Mouse (Mus musculus) common myeloid progenitor, adult 5-6 weeks (primary cell): Measurements from ENCODE around the gene Plcl2. TPM values are rescaled to one million over a fixed set of nuclear protein-coding genes. Genes with fewer than 3 reads are reported as not detected.

ENCODE experiments used
- ATAC-seq: replicated peaks from 2 replicates; pipeline ENCODE4 v1.8.0; 2016; ENCODE audit warnings: low read depth, mild to moderate bottlenecking, moderate TSS enrichment, inconsistent platforms; ENCODE audit not compliant: poor library complexity, severe bottlenecking
- total RNA-seq: library from RNA; stranded (forward); fragments of 200-1000, 187-1606 nt; gene quantifications from 2 replicates; pipeline ENCODE4 v1.2.3, GENCODE M21; 2017

Gene Plcl2
- total RNA-seq, result 35.1 and 42.6 TPM in 2 replicates

GRCm38 (mm10) chr17:50509251-50510104, at the start of gene Plcl2:
Gene Plcl2 (plus strand): TSS chr17:50509403.
- peak; percentile 10; the same call in 1 of the 2 replicates for ATAC-seq

GRCm38 (mm10) chr17:50460301-50460700, 48.9 kb upstream of the Plcl2 start:
- no peak for ATAC-seq

DNA sequence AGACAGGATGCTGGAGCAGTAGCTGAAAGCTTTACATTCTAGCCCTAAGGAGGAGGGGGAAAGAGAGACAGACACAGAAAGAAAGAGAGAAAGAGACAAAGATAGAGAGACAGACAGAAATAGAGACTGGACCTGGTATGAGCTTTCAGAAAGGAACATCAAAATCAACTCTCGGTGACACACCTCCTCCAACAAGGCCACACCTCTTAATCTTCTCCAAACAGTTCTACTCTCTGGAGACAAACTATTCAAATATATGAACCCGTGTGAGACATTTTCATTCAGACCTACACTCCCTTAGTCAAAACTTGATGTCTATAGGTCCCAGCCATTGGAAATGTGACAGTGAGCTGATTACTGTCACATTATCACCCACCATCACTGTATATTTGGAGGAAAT, 41.8 kb upstream of the Plcl2 start:
- no peak for ATAC-seq

DNA sequence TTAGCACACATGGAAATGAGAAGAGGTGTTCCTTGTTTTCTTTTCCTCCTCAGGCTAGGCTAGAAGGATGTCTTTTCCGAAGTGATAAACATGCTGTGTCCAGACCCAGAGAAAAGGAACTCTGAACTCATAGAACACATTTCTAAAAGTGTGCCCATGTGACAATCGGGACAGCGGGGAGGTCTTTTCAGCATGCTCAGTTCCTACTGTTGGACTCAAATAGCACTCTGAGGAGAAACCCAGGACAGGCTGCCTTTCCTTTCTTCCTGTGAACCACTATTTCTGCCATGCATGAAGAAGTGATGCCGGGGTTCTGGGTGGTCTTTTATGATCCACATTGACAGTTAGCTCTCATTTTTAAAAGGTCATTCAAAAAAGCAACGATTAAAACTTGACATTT, 40.1 kb upstream of the Plcl2 start:
- no peak for ATAC-seq

- ATAC-seq, result peak; percentile 71
These were observed 39.4 kb upstream of the Plcl2 start for GRCm38 (mm10) chr17:50469543-50470431.

- ATAC-seq, result peak; percentile 66
These were observed 38.6 kb upstream of the Plcl2 start for GRCm38 (mm10) chr17:50470432-50471078.

- ATAC-seq, result 0 out of 2 replicates have a peak, but pooled peaks have one; percentile 15
These were observed 38.0 kb upstream of the Plcl2 start for GRCm38 (mm10) chr17:50471230-50471629.

DNA sequence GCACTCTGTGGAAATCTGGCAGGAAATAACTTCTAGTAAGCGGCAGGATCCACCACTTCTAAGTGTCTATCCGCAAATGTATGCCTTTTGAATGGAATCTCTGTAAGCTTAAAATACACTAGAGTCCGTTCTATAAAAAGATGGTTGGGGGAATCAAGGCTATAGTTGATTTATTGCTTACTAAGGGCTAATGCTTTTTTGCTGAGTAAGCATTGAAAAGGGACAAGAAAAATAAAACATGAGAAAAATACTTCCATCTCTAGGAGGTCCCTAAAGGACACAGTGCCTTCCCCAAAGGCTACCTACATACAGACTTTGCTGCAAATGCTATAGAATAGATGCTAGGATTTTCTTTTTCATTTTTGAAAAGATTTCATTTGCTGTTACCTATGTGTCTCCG, 31.9 kb upstream of the Plcl2 start:
- no peak for ATAC-seq

DNA sequence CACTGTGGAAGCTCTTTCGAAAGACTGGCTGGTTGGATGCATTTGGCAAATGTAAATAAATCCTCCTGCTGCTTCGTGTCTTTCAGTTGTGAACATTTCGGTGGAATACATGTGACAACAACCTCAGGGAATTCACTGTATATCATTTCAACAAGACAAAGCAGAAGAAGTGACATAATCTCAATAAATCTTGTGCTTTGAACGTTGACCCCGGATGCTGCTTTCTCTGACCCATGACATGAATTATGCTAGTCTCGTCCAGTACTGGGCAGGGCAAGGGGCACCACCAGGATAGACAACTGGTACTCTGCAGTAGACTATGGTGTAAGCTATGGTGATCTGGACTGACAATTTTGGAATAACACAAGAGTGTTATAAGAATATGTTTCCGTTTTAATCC, 28.3 kb upstream of the Plcl2 start:
- ATAC-seq, result no peak

DNA sequence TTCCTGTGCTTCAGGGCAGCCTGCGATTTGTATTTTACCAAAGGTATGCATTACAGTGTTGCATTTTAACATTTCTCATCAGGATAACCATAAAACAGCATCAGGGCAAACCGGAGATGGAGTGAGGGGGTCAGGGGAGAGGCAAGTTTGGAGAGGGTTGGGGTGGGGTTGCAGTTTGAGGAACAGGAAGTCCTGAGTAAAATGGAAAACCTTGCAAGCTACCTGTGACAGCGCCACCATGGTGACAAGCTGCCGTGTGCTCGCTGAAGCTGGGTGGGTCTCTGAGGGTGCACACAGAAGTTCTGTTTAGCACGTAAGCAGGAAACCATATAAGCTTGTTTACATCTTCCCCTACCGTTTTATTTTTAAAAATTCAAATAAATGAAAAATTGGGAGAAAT, 25.5 kb upstream of the Plcl2 start:
- ATAC-seq, result peak; percentile 74

DNA sequence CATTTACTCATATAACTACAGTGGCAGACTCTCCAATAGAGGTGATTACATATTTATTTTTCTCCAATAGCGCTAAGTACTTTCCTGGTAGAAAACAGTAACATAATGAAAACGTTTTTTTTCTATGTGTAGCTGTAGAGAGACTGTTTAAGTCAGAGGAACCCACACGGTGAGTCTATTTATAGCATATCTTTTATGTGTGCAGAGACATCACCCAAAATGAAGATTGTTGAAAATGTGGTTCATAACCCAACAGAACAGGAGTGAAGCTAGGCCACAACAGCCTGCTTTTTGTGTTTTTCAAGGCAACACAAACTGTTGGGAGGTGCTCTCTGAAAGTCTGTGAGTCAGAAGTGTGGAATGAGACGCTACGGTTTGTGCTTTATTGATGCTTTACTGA, 24.2 kb upstream of the Plcl2 start:
- ATAC-seq, result no peak

GRCm38 (mm10) chr17:50487058-50487618, 22.1 kb upstream of the Plcl2 start:
- ATAC-seq, result no peak

GRCm38 (mm10) chr17:50487670-50488069, 21.5 kb upstream of the Plcl2 start:
- ATAC-seq, result no peak

DNA sequence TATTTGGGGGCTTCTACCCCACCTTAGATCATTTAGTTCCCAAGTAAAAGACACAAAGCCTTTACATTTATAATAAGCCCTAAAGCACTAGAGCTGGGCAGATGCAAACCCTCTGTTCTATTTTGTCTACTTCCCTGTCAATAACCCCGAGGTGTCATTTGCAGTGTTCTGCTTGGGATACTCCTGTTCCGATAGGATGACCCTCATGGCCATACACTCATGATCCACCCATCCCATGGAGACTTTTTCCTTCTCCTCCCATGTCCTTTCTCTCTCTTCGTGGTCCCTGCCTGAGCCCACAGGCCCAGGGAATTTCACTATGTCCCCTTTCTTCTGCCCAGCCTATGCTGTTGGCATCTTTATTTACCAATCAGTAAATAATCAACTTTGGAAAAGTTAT, 20.8 kb upstream of the Plcl2 start:
- no peak for ATAC-seq

DNA sequence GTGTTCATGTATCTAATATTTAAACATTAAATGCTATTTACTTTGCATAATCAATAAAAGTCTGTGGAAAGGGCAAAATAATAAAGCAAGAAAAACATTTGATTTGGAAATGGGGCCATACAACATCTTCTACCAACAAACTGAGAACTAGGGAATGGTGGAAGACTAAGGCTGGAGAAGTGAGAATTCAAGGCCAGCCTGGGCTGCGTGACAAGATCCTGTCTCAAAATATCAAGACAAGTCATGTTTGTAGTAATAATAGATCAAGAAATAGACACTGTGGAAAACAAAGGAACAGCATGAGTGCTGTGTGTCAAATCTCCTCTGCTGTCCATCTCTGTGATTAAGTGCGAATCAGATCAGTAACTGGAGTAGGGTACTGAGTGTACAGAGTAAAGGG, 20.3 kb upstream of the Plcl2 start:
- ATAC-seq, result no peak

GRCm38 (mm10) chr17:50490644-50491430, 18.4 kb upstream of the Plcl2 start:
- peak; percentile 79 for ATAC-seq

DNA sequence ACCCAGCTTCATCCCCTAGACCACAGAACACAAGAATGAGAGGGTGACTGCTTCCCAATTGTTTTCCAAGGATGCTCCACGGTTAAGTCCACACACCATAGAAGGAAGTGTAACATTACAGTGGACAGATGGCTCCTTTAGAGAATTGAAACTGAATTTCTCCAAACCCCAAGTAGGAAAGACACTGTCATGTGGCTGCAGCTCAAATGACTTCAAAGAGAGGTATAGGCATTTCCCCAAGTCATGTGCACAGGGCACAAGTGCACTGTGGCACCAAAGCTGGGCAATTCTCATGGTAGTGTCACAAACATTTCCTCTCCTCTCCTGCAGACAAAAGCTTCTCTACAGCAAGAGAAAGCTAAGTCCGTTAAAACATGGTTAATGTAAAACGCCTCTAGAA, 17.7 kb upstream of the Plcl2 start:
- ATAC-seq, result peak; percentile 72

- ATAC-seq, result no peak
These were observed 13.8 kb upstream of the Plcl2 start for GRCm38 (mm10) chr17:50495216-50495889.
